Mouse (Mus musculus): ENCODE data around the gene Itgb4. TPM values are rescaled to one million over a fixed set of nuclear protein-coding genes. Genes with fewer than 3 reads are reported as not detected.
"Not testable (repeated sequence)": the region's sequence is repeated elsewhere in the genome, so short reads cannot be mapped to it uniquely, and the experiment has no call there.

The Itgb4 gene
- polyA plus RNA-seq, 1 experiment from 2014 or later = 0.23 TPM

GRCm38 (mm10) chr11:116019976-116020411 is 45.5 kb downstream of the Itgb4 start:
- Histone ChIP-seq H3K36me3 (ENCODE audit: control insufficient read depth, insufficient read depth, low read length) (no peaks in the 10 kb centered on the region), H3K4me2 (no peak overlapping the region), H3K27me3 (ENCODE audit: control insufficient read depth, insufficient read depth, low read length) (no peaks in the 10 kb centered on the region), H3K9me3 (ENCODE audit: control insufficient read depth, low read length) (no peaks in the 10 kb centered on the region), H3K4me3 (ENCODE audit: low read depth, low read length) (no peak overlapping the region), H3K27ac (ENCODE audit: low read depth, low read length) (no peak overlapping the region), H3K9ac (ENCODE audit: low read length) (no peak overlapping the region), H3K4me1 (ENCODE audit: control insufficient read depth, insufficient read depth, low read length) (peaks cover 5% of the 10 kb centered on the region; the same call in 1 of the 2 replicates)
- DNase-seq (ENCODE audit: low spot score, missing footprints) = peak; percentile 96
- WGBS = 71% methylated on average over 2 of the region's 2 CpGs
- ATAC-seq (ENCODE audit: low FRiP score) = no peak

DNA sequence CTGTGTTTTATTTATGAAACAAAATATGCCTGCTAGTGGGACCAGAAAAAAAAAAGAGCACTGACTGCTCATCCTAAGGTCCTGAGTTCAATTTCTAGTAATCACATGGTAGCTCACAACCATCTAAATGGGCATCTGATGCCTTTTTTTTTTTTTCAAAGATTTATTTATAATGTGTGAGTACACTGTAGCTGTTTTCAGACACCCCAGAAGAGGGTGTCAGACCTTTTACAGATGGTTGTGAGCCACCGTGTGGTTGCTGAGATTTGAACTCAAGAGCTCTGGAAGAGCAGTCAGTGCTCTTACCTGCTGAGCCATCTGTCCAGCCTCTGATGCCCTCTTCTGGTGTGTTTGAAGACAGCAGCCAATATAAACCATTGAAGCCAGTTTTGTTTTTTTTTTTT is 46.0 kb downstream of the Itgb4 start:
- Histone ChIP-seq H3K9ac (ENCODE audit: low read length) (no peak overlapping the region), H3K4me2 (no peak overlapping the region), H3K9me3 (ENCODE audit: control insufficient read depth, low read length) (no peaks in the 10 kb centered on the region), H3K4me3 (ENCODE audit: low read depth, low read length) (no peak overlapping the region), H3K36me3 (ENCODE audit: control insufficient read depth, insufficient read depth, low read length) (no peaks in the 10 kb centered on the region), H3K4me1 (ENCODE audit: control insufficient read depth, insufficient read depth, low read length) (peaks cover 5% of the 10 kb centered on the region; the same call in 1 of the 2 replicates), H3K27me3 (ENCODE audit: control insufficient read depth, insufficient read depth, low read length) (no peaks in the 10 kb centered on the region), H3K27ac (ENCODE audit: low read depth, low read length) (no peak overlapping the region)
- peak; percentile 88 for DNase-seq (ENCODE audit: low spot score, missing footprints)
- no peak for ATAC-seq (ENCODE audit: low FRiP score)
- 57% methylated on average over 1 of the region's 1 CpGs for WGBS

DNA sequence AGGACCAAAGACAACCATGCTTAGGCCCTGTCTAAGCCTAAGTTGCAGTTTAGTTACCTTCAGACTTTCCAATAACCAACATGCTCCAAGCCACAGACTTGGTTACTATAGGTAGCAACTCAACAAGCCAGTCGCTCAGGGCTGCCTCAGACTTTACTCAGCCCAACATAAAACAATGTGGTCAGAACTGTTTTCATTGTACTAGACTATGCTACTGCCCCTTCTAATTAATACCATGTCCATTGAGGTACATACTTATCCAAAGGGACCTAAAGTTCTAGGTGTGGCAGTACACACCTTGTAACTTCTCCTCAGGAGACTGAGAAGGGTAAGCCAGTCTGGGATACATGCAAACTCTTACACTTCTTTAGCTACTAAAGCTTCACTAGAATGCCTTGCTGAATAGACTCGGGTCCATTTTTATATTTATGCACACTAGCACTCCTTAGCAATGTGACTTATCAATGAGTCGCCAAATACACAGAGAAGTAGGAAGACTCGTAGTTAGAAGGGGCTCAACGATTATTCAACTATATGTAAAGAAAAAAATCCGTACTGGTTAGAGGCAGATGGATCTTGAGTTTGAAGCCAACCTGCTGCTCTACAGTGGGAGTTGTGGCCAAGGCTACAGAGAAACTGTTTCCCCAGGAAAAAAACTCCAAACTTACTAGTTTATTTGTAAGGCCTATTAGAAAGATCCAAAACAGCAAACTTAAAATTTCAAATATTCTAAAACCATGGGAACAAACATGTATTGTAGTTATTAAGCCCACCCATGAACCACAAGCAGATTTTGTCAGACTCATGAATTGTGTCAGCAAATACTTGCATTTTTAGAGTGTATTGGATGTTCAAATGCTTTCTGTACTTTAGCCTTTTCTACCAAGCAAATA is 47.1 kb downstream of the Itgb4 start:
- Histone ChIP-seq H3K4me2 (no peak overlapping the region), H3K27me3 (ENCODE audit: control insufficient read depth, insufficient read depth, low read length) (no peaks in the 10 kb centered on the region), H3K36me3 (ENCODE audit: control insufficient read depth, insufficient read depth, low read length) (no peaks in the 10 kb centered on the region), H3K4me3 (ENCODE audit: low read depth, low read length) (no peak overlapping the region), H3K9ac (ENCODE audit: low read length) (no peak overlapping the region), H3K9me3 (ENCODE audit: control insufficient read depth, low read length) (no peaks in the 10 kb centered on the region), H3K4me1 (ENCODE audit: control insufficient read depth, insufficient read depth, low read length) (peaks cover 5% of the 10 kb centered on the region; the same call in 1 of the 2 replicates), H3K27ac (ENCODE audit: low read depth, low read length) (no peak overlapping the region)
- DNase-seq (ENCODE audit: low spot score, missing footprints) (peak; percentile 93), ATAC-seq (ENCODE audit: low FRiP score) (no peak)
- WGBS = 86% methylated on average over 6 of the region's 6 CpGs

DNA sequence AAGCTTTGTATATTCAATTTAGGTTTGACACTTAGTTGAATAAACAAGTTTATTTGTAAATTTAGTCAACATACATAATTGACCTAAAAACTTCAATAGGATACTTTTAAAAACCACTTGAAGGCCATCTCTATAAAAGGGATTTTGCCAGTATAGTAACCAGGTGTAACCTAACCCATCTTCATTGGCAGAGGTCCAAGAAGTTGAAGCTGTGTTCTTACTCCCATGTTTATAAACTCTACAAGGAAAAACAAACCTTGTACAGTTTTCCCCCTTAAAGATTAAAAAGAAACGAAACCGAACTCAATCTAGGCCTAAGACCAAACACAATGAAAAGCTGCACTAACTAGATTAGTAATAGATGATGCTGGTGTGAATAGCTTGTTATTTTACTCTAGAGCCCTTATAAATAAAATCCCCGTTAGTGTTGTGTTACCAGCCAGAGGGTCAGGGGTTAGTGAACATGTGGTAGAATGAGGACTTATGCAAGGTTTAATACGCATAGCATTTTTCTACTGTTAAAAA is 47.8 kb downstream of the Itgb4 start:
- no peaks in the 10 kb centered on the region for H3K9me3 ChIP-seq (ENCODE audit: control insufficient read depth, low read length)
- no peaks in the 10 kb centered on the region for H3K27me3 ChIP-seq (ENCODE audit: control insufficient read depth, insufficient read depth, low read length)
- H3K4me3 ChIP-seq (ENCODE audit: low read depth, low read length) = peak overlapping the region; percentile 28
- no peak overlapping the region for H3K27ac ChIP-seq (ENCODE audit: low read depth, low read length)
- ATAC-seq (ENCODE audit: low FRiP score) (no peak), DNase-seq (ENCODE audit: low spot score, missing footprints) (peak; percentile 89)
- H3K4me2 ChIP-seq = peak overlapping the region; percentile 47
- H3K9ac ChIP-seq (ENCODE audit: low read length) = no peak overlapping the region
- 77% methylated on average over 4 of the region's 4 CpGs for WGBS
- no peaks in the 10 kb centered on the region for H3K36me3 ChIP-seq (ENCODE audit: control insufficient read depth, insufficient read depth, low read length)
- H3K4me1 ChIP-seq (ENCODE audit: control insufficient read depth, insufficient read depth, low read length) = peaks cover 5% of the 10 kb centered on the region; the same call in 1 of the 2 replicates

- not testable (repeated sequence) for ATAC-seq (ENCODE audit: low FRiP score)
Observed at GRCm38 (mm10) chr11:116023074-116023770, 48.7 kb downstream of the Itgb4 start.

DNA sequence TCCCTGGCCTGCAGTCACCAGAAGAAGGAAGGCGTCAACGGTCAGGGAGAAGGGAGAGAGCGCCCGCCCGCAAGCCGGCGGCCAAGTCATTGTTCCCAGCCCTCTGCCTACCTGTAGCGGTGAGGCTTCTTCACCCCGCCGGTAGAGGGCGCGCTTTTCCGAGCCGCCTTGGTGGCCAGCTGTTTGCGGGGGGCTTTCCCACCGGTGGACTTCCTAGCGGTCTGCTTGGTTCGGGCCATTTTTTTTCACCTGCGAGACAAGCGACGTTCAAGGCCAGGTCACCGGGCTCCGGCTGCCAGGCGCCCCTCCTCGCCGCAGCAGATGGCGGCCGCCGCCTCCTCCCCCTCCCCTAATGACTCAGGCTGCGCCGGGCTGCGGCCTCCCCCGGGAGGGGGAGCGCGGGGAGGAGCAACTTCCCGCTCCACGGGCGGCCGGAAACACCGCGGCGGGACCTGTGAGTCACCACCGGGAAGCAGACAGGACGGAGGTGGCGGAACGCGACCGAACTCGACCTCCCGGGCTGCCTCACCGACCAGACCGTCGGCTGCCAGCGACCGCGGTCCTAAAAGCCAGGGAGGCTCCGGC is 49.4 kb downstream of the Itgb4 start:
- WGBS = under 1% methylated on average over 53 of the region's 57 CpGs
- peak; percentile 97 for DNase-seq (ENCODE audit: low spot score, missing footprints)

More at GRCm38 (mm10) chr11:116023074-116023770, 48.7 kb downstream of the Itgb4 start:
- Histone ChIP-seq H3K4me2 (peak overlapping the region; percentile 55), H3K27ac (ENCODE audit: low read depth, low read length) (peak overlapping the region; percentile 98; the same call in 1 of the 2 replicates), H3K9ac (ENCODE audit: low read length) (peak overlapping the region; percentile 100), H3K4me3 (ENCODE audit: low read depth, low read length) (peak overlapping the region; percentile 99)
- not testable (repeated sequence) for H3K36me3 ChIP-seq (ENCODE audit: control insufficient read depth, insufficient read depth, low read length); H3K9me3 ChIP-seq (ENCODE audit: control insufficient read depth, low read length); H3K4me1 ChIP-seq (ENCODE audit: control insufficient read depth, insufficient read depth, low read length); H3K27me3 ChIP-seq (ENCODE audit: control insufficient read depth, insufficient read depth, low read length)
- WGBS = 9% methylated on average over 18 of the region's 18 CpGs
- peak; percentile 92 for DNase-seq (ENCODE audit: low spot score, missing footprints)

GRCm38 (mm10) chr11:116024356-116024808 is 49.9 kb downstream of the Itgb4 start:
- Histone ChIP-seq H3K27ac (ENCODE audit: low read depth, low read length) (peak overlapping the region; percentile 98), H3K4me2 (peak overlapping the region; percentile 55), H3K4me1 (ENCODE audit: control insufficient read depth, insufficient read depth, low read length) (peaks cover 5% of the 10 kb centered on the region; the same call in 1 of the 2 replicates), H3K9me3 (ENCODE audit: control insufficient read depth, low read length) (no peaks in the 10 kb centered on the region), H3K27me3 (ENCODE audit: control insufficient read depth, insufficient read depth, low read length) (no peaks in the 10 kb centered on the region), H3K36me3 (ENCODE audit: control insufficient read depth, insufficient read depth, low read length) (no peaks in the 10 kb centered on the region), H3K4me3 (ENCODE audit: low read depth, low read length) (peak overlapping the region; percentile 99), H3K9ac (ENCODE audit: low read length) (peak overlapping the region; percentile 100)
- peak; percentile 95 for ATAC-seq (ENCODE audit: low FRiP score)
- peak; percentile 100 for DNase-seq (ENCODE audit: low spot score, missing footprints)
- WGBS = under 1% methylated on average over 37 of the region's 37 CpGs

More for the DNA sequence above, 49.4 kb downstream of the Itgb4 start:
- H3K4me3 ChIP-seq (ENCODE audit: low read depth, low read length) = peak overlapping the region; percentile 99
- H3K9me3 ChIP-seq (ENCODE audit: control insufficient read depth, low read length) = no peaks in the 10 kb centered on the region
- H3K27me3 ChIP-seq (ENCODE audit: control insufficient read depth, insufficient read depth, low read length) = no peaks in the 10 kb centered on the region
- peaks cover 5% of the 10 kb centered on the region; the same call in 1 of the 2 replicates for H3K4me1 ChIP-seq (ENCODE audit: control insufficient read depth, insufficient read depth, low read length)
- peak overlapping the region; percentile 55 for H3K4me2 ChIP-seq
- peak; percentile 65 for ATAC-seq (ENCODE audit: low FRiP score)
- H3K27ac ChIP-seq (ENCODE audit: low read depth, low read length) = peak overlapping the region; percentile 98
- H3K9ac ChIP-seq (ENCODE audit: low read length) = peak overlapping the region; percentile 100
- H3K36me3 ChIP-seq (ENCODE audit: control insufficient read depth, insufficient read depth, low read length) = no peaks in the 10 kb centered on the region

DNA sequence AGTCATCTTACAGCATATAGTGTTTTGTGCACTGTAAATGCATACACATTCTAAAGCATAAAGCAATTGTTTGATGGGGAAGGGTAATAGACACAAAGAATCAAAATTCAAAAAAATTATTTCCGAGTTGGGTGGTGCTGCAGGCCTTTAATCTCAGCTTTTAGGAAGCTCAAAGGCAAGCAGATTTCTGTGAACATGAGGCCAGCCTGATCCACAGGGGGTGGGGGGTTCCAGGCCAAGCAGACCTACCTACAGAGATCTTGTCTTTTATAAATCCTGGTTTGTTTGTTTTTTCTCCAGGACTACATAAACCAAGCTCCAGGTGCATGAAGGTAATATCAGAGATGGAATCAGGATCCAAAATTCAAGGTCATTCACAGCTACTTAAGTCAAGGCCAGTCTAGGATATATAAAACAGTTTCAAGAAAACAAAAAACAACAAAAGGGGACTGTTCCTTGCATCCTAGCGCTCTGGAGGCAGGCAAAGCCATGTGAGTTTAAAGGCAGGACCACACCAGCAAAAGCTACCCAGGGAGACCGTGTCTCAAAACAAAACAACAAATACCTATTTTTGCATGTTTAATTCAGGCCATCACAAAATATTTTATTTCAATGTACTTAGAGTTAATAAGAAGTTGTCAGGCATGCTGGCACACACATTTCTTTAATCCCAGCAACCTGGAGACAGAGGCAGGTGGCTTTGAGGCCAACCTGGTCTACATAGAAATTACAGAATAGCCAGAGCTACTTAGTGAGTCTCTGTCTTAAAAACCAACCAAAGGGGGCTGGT is 50.7 kb downstream of the Itgb4 start:
- no peak overlapping the region for H3K9ac ChIP-seq (ENCODE audit: low read length)
- H3K9me3 ChIP-seq (ENCODE audit: control insufficient read depth, low read length) = no peaks in the 10 kb centered on the region
- peaks cover 5% of the 10 kb centered on the region; the same call in 1 of the 2 replicates for H3K4me1 ChIP-seq (ENCODE audit: control insufficient read depth, insufficient read depth, low read length)
- H3K4me3 ChIP-seq (ENCODE audit: low read depth, low read length) = no peak overlapping the region
- no peak for ATAC-seq (ENCODE audit: low FRiP score)
- H3K4me2 ChIP-seq = no peak overlapping the region
- H3K27ac ChIP-seq (ENCODE audit: low read depth, low read length) = no peak overlapping the region
- no peaks in the 10 kb centered on the region for H3K36me3 ChIP-seq (ENCODE audit: control insufficient read depth, insufficient read depth, low read length)
- 86% methylated on average over 3 of the region's 3 CpGs for WGBS
- H3K27me3 ChIP-seq (ENCODE audit: control insufficient read depth, insufficient read depth, low read length) = no peaks in the 10 kb centered on the region
- DNase-seq (ENCODE audit: low spot score, missing footprints) = peak; percentile 78
